Mouse (Mus musculus) testis, adult 2 months (tissue): ENCODE measurements around the gene Gatad2b. TPM values are rescaled to one million over a fixed set of nuclear protein-coding genes. Genes with fewer than 3 reads are reported as not detected.

Source experiments
- H3K27ac ChIP-seq: fragments of 200-500 bp; 2 replicates; pipeline ENCODE4 v1.5.1; 2012; ENCODE audit warnings: low read depth, low read length; ENCODE audit not compliant: control insufficient read depth, insufficient read depth
- H3K27me3 ChIP-seq: fragments of 200-500 bp; 2 replicates; pipeline ENCODE4 v1.6.1; 2012; ENCODE audit warnings: mild to moderate bottlenecking, low read length, moderate library complexity; ENCODE audit not compliant: control insufficient read depth, insufficient read depth
- H3K36me3 ChIP-seq: fragments of 200-500 bp; 2 replicates; pipeline ENCODE4 v1.6.1; 2012; ENCODE audit warnings: mild to moderate bottlenecking, low read length; ENCODE audit not compliant: control insufficient read depth, insufficient read depth
- H3K4me1 ChIP-seq: fragments of 200-500 bp; 2 replicates; pipeline ENCODE4 v1.6.1; 2012; ENCODE audit warnings: low read length; ENCODE audit not compliant: control insufficient read depth, insufficient read depth
- H3K4me3 ChIP-seq: fragments of 200-500 bp; 2 replicates; pipeline ENCODE4 v1.5.1; 2012; ENCODE audit warnings: low read depth, mild to moderate bottlenecking, low read length, moderate library complexity, mixed read lengths; ENCODE audit not compliant: control insufficient read depth
- CTCF ChIP-seq: fragments of 200-500 bp; IDR thresholded peaks from 2 replicates; pipeline ENCODE4 v1.5.1; 2012; ENCODE audit warnings: low read depth, mild to moderate bottlenecking, inconsistent platforms, low read length, moderate library complexity; ENCODE audit not compliant: control insufficient read depth, insufficient read depth, insufficient replicate concordance
- POLR2A ChIP-seq: fragments of 200-500 bp; IDR thresholded peaks from 2 replicates; pipeline ENCODE4 v1.6.1; 2012; ENCODE audit warnings: low read depth, mild to moderate bottlenecking, inconsistent platforms, low read length, moderate library complexity; ENCODE audit not compliant: control insufficient read depth
- polyA plus RNA-seq: library from polyadenylated mRNA; depleted of rRNA; stranded (reverse); fragments of >200 nt; gene quantifications from 2 replicates; pipeline ENCODE4 v1.2.3, GENCODE M21; 2012

The Gatad2b gene
- polyA plus RNA-seq, 1 experiment: 34.5 TPM

GRCm38 (mm10) chr3:90253653-90254418 is 39.1 kb upstream of the Gatad2b start, which contains the start of gene Crtc2:
TSS of gene Crtc2 (plus strand) at chr3:90254163.
- H3K27me3 ChIP-seq: no peaks in the 10 kb centered on the region
- H3K27ac ChIP-seq: peak within 1 kb of the TSS; percentile 96
- peak within 1 kb of the TSS; percentile 100 for H3K4me3 ChIP-seq
- H3K4me1 ChIP-seq: peaks cover 8% of the 10 kb centered on the region
- TF ChIP-seq POLR2A (peak; percentile 75), CTCF (no peak)
- peaks cover 2% of the 10 kb centered on the region for H3K36me3 ChIP-seq

- Histone ChIP-seq H3K27me3 (no peaks in the 10 kb centered on the region), H3K4me3 (peak overlapping the region; percentile 100), H3K36me3 (peaks cover 3% of the 10 kb centered on the region), H3K4me1 (peaks cover 7% of the 10 kb centered on the region), H3K27ac (peak overlapping the region; percentile 96)
- TF ChIP-seq CTCF (no peak), POLR2A (no peak)
Observed at GRCm38 (mm10) chr3:90254419-90255193, 38.4 kb upstream of the Gatad2b start.

- H3K27ac ChIP-seq: no peak overlapping the region
- TF ChIP-seq CTCF: no peak
- no peak for TF ChIP-seq POLR2A
- no peaks in the 10 kb centered on the region for H3K27me3 ChIP-seq
- peaks cover 3% of the 10 kb centered on the region for H3K36me3 ChIP-seq
- peaks cover 7% of the 10 kb centered on the region for H3K4me1 ChIP-seq
- H3K4me3 ChIP-seq: peak overlapping the region; percentile 100
Observed at GRCm38 (mm10) chr3:90255194-90255565, 37.8 kb upstream of the Gatad2b start.

DNA sequence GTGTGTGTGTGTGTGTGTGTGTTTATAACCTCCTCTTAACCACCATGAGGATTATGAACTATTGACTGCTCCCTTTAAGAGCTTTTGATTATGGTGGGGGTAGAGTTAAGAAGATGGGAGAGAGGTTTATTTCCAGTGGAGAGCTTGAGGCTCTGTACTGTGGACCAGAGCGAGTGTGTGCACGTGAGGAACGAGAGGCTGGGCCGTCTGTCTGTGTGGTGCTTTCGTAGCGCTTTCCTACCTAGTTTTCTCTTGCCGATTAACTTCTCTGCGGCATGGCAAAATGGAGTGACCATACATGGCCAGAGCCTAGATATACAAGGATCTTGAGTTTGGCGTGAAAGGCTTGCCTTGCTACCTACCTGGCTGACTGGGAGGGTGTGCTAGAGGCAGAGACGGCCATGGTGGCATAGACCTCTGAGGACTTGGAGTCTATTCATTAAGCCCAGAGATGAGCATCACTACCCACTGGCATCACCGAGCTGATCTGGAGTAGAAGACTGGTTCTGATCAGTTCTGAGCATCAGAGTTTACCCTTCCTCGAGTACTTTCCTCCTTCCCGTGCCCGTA is 37.1 kb upstream of the Gatad2b start:
- Histone ChIP-seq H3K4me1 (peaks cover 7% of the 10 kb centered on the region), H3K36me3 (peaks cover 3% of the 10 kb centered on the region), H3K4me3 (peak overlapping the region; percentile 15; the same call in 1 of the 2 replicates), H3K27me3 (no peaks in the 10 kb centered on the region), H3K27ac (no peak overlapping the region)
- TF ChIP-seq POLR2A (no peak), CTCF (no peak)

DNA sequence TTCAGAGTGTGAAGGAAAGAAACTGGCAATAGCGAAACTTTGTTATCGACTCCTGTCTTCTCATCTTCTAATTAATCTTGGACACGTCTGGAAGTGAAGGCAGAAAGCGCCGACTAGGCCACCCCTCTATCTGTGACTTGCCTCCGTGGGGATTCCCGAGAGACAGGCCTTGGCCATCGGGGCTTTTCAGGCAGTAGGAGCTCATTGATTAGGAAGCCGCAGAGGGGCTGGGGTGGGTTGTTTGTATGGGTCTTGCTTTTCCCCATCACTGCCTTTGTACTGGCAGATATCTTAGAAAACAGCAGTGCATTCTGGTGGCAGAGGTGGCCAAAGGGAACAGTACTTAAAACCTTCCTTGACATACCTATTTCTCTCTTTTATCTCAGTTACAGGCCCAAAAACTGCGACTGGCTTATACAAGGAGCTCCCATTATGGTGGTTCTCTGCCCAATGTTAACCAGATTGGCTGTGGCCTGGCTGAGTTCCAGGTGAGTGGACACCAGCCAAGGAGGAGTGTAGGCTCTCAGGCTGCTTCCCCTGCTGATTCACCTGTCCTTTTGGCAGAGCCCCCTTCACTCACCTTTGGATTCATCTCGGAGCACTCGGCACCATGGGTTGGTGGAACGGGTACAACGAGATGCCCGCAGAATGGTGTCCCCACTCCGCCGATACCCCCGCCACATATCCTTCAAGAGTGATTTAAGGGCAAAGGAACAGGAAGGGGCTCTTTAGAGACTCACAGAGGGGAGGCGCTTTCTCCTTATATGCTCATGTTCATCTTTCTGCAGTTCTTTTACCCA is 36.0 kb upstream of the Gatad2b start:
- no peak overlapping the region for H3K4me3 ChIP-seq
- H3K36me3 ChIP-seq: peaks cover 3% of the 10 kb centered on the region
- no peak overlapping the region for H3K27ac ChIP-seq
- H3K27me3 ChIP-seq: no peaks in the 10 kb centered on the region
- peaks cover 7% of the 10 kb centered on the region for H3K4me1 ChIP-seq
- TF ChIP-seq CTCF (no peak), POLR2A (no peak)

GRCm38 (mm10) chr3:90258521-90258920 is 34.5 kb upstream of the Gatad2b start:
- Histone ChIP-seq H3K4me1 (peaks cover 7% of the 10 kb centered on the region), H3K27me3 (no peaks in the 10 kb centered on the region), H3K4me3 (no peak overlapping the region), H3K36me3 (peaks cover 3% of the 10 kb centered on the region), H3K27ac (no peak overlapping the region)
- TF ChIP-seq CTCF (no peak), POLR2A (no peak)
